Mouse (Mus musculus): Measurements from ENCODE around the gene Thoc7. TPM values are rescaled to one million over a fixed set of nuclear protein-coding genes. Genes with fewer than 3 reads are reported as not detected.
A peak's percentile ranks its signal among the peaks of the same experiment; 100 is the strongest.
"Not testable (repeated sequence)": the region's sequence is repeated elsewhere in the genome, so short reads cannot be mapped to it uniquely, and the experiment has no call there.

Thoc7 gene
- total and polyA plus RNA-seq, 2 experiments from 2014 or later: 90.7 to 189 TPM

- no peaks in the 10 kb centered on the region for H3K36me3 ChIP-seq (ENCODE audit: insufficient read depth)
- H3K4me1 ChIP-seq (ENCODE audit: insufficient read depth): peaks cover 8% of the 10 kb centered on the region; the same call in 1 of the 2 replicates
- no peaks in the 10 kb centered on the region for H3K27me3 ChIP-seq (ENCODE audit: insufficient read depth, low read length)
- no peak overlapping the region for H3K9ac ChIP-seq
- no peak overlapping the region for H3K4me2 ChIP-seq (ENCODE audit: low read depth)
- no peak overlapping the region for H3K4me3 ChIP-seq (ENCODE audit: low read depth, low read length)
- TF ChIP-seq CTCF (IDR thresholded peaks at IDR 0.05; ENCODE audit: low read depth): no peak
- no peaks in the 10 kb centered on the region for H3K9me3 ChIP-seq (ENCODE audit: low read length)
- 78% methylated on average over 1 of the region's 1 CpGs for WGBS
- ATAC-seq (no peak), DNase-seq (no peak)
- no peak overlapping the region for H3K27ac ChIP-seq (ENCODE audit: low read depth, low read length)
Observed at GRCm38 (mm10) chr14:13963527-13963926, 1.9 kb upstream of the Thoc7 start.

DNA sequence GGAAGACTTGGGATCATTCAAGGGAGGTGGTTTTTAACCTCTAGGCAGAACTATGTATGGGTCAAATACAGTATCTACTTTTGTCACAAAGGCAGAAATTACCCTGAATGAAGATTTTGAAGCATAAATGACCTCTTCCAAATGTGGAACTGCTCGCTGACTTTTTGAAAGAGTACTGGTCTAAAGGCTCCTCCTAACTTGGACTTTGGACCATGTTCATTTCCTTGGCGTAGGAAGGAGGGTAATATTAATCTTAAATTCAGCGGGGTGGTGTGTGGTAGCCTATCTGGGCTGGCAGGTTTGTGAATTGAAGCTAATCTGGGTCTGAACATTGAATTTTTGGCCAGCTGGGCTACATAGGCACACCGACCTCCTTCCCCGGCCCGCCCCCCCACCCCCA is 824 bp upstream of the Thoc7 start:
- H3K9me3 ChIP-seq (ENCODE audit: low read length): no peaks in the 10 kb centered on the region
- no peak overlapping the region for H3K4me3 ChIP-seq (ENCODE audit: low read depth, low read length)
- no peak for TF ChIP-seq CTCF (IDR thresholded peaks at IDR 0.05; ENCODE audit: low read depth)
- no peaks in the 10 kb centered on the region for H3K27me3 ChIP-seq (ENCODE audit: insufficient read depth, low read length)
- H3K4me1 ChIP-seq (ENCODE audit: insufficient read depth): peaks cover 8% of the 10 kb centered on the region; the same call in 1 of the 2 replicates
- DNase-seq (no peak), ATAC-seq (no peak)
- no peak overlapping the region for H3K9ac ChIP-seq
- no peak overlapping the region for H3K4me2 ChIP-seq (ENCODE audit: low read depth)
- no peak overlapping the region for H3K27ac ChIP-seq (ENCODE audit: low read depth, low read length)
- whole genome bisulfite sequencing: 85% methylated on average over 6 of the region's 6 CpGs
- H3K36me3 ChIP-seq (ENCODE audit: insufficient read depth): no peaks in the 10 kb centered on the region

DNA sequence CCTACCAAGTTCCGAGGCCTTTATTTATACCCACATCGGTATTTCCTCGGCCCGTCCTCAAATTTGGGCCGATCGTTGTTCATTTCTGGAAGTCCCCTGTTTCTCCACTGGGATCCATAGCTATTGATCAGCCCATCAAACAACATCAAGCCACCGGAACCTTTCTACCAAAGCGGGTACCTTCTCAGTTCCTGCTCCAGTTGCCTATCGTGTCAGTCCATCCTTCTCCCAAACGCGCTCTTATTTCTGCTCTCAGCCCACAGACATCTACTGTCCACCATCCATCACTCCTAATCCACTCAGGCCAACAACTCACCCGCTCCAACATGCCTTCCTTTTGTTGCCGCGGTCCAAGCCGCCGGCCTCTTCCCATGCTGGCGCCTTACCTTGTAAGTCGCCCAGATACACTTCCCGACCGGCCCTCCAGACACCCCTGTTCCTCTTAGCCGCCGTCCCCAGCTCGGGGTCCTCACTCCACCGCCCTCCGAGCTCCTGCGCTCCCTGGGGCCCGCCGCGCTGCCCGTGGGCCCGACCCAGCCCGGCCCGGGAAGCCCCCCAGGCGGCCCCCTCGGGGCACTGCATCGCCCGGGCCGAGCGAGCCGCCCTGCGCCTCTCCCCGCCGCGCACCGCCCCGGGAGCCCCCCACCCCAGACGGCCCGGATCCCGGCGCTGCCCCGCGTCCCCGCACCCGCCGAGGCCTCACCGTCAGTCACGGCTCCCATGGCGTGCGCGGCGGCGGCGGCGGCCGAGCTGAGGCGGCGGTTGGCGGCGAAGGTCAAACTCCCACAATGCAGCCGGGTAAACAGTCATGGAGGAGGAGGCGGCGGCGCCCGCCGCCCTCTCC is 948 bp downstream of the Thoc7 start:
- TF ChIP-seq CTCF (IDR thresholded peaks at IDR 0.05; ENCODE audit: low read depth): 0 out of 2 replicates have a peak, but pooled peaks have one; percentile 3
- no peaks in the 10 kb centered on the region for H3K9me3 ChIP-seq (ENCODE audit: low read length)
- peak overlapping the region; percentile 98 for H3K9ac ChIP-seq
- DNase-seq (peak; percentile 70), ATAC-seq (peak; percentile 91)
- H3K27me3 ChIP-seq (ENCODE audit: insufficient read depth, low read length): no peaks in the 10 kb centered on the region
- 4% methylated on average over 59 of the region's 75 CpGs for WGBS
- 0 out of 2 replicates have a peak, but pooled peaks cover 2% of the 10 kb centered on the region for H3K36me3 ChIP-seq (ENCODE audit: insufficient read depth)
- peak overlapping the region; percentile 86 for H3K27ac ChIP-seq (ENCODE audit: low read depth, low read length)
- H3K4me1 ChIP-seq (ENCODE audit: insufficient read depth): peaks cover 8% of the 10 kb centered on the region; the same call in 1 of the 2 replicates
- H3K4me3 ChIP-seq (ENCODE audit: low read depth, low read length): peak overlapping the region; percentile 82
- peak overlapping the region; percentile 83 for H3K4me2 ChIP-seq (ENCODE audit: low read depth)

DNA sequence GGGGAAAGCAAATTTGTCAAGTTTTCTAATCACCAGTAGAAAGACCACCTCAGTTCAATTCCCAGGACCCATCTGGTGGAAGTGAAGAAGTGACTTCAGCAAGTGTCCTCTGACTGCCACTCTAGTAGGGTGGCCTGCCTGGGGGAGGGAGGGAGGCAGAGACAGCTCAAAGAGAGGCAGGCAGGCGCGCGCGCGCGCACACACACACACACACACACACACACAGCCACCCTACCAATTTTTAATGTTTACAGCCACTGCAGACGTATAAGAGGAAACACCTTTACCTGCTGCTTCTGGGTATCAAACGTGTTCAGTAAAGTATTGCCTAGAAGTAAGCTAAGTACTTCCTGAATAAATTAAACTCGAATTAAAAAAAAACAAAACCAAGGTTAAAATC is 1.6 kb downstream of the Thoc7 start:
- ATAC-seq (peak; percentile 32; the same call in 1 of the 2 replicates), DNase-seq (peak; percentile 52)
- peak overlapping the region; percentile 82 for H3K4me3 ChIP-seq (ENCODE audit: low read depth, low read length)
- TF ChIP-seq CTCF (IDR thresholded peaks at IDR 0.05; ENCODE audit: low read depth): no peak
- whole genome bisulfite sequencing: under 1% methylated on average over 9 of the region's 9 CpGs
- H3K4me1 ChIP-seq (ENCODE audit: insufficient read depth): peaks cover 8% of the 10 kb centered on the region; the same call in 1 of the 2 replicates
- H3K27ac ChIP-seq (ENCODE audit: low read depth, low read length): peak overlapping the region; percentile 86; the same call in 1 of the 2 replicates
- H3K9me3 ChIP-seq (ENCODE audit: low read length): no peaks in the 10 kb centered on the region
- peak overlapping the region; percentile 83 for H3K4me2 ChIP-seq (ENCODE audit: low read depth)
- H3K36me3 ChIP-seq (ENCODE audit: insufficient read depth): 0 out of 2 replicates have a peak, but pooled peaks cover 5% of the 10 kb centered on the region
- H3K9ac ChIP-seq: peak overlapping the region; percentile 98
- no peaks in the 10 kb centered on the region for H3K27me3 ChIP-seq (ENCODE audit: insufficient read depth, low read length)

- not testable (repeated sequence) for H3K27ac ChIP-seq (ENCODE audit: low read depth, low read length); ATAC-seq; DNase-seq; H3K27me3 ChIP-seq (ENCODE audit: insufficient read depth, low read length); H3K4me1 ChIP-seq (ENCODE audit: insufficient read depth); H3K9me3 ChIP-seq (ENCODE audit: low read length); H3K4me3 ChIP-seq (ENCODE audit: low read depth, low read length); H3K4me2 ChIP-seq (ENCODE audit: low read depth); H3K9ac ChIP-seq
- H3K36me3 ChIP-seq (ENCODE audit: insufficient read depth): peaks cover 44% of the 10 kb centered on the region
- 96% methylated on average over 3 of the region's 3 CpGs for WGBS
Observed at GRCm38 (mm10) chr14:13952151-13952550, 9.5 kb downstream of the Thoc7 start.

GRCm38 (mm10) chr14:13950401-13950800 is 11.3 kb downstream of the Thoc7 start:
- peak; percentile 66 for TF ChIP-seq CTCF (IDR thresholded peaks at IDR 0.05; ENCODE audit: low read depth)
- Histone ChIP-seq H3K36me3 (ENCODE audit: insufficient read depth) (peaks cover 43% of the 10 kb centered on the region), H3K9ac (no peak overlapping the region), H3K27me3 (ENCODE audit: insufficient read depth, low read length) (no peaks in the 10 kb centered on the region), H3K4me1 (ENCODE audit: insufficient read depth) (no peaks in the 10 kb centered on the region), H3K9me3 (ENCODE audit: low read length) (no peaks in the 10 kb centered on the region), H3K27ac (ENCODE audit: low read depth, low read length) (no peak overlapping the region), H3K4me2 (ENCODE audit: low read depth) (no peak overlapping the region), H3K4me3 (ENCODE audit: low read depth, low read length) (no peak overlapping the region)
- DNase-seq: peak; percentile 62
- peak; percentile 75 for ATAC-seq

- peak; percentile 17 for DNase-seq
- no peak for TF ChIP-seq CTCF (IDR thresholded peaks at IDR 0.05; ENCODE audit: low read depth)
- Histone ChIP-seq H3K4me2 (ENCODE audit: low read depth) (no peak overlapping the region), H3K9ac (no peak overlapping the region), H3K4me1 (ENCODE audit: insufficient read depth) (no peaks in the 10 kb centered on the region), H3K36me3 (ENCODE audit: insufficient read depth) (peaks cover 43% of the 10 kb centered on the region), H3K27me3 (ENCODE audit: insufficient read depth, low read length) (no peaks in the 10 kb centered on the region), H3K27ac (ENCODE audit: low read depth, low read length) (peak overlapping the region; percentile 40; the same call in 1 of the 2 replicates), H3K4me3 (ENCODE audit: low read depth, low read length) (no peak overlapping the region), H3K9me3 (ENCODE audit: low read length) (no peaks in the 10 kb centered on the region)
- ATAC-seq: peak; percentile 81
- WGBS: 71% methylated on average over 7 of the region's 7 CpGs
Observed at GRCm38 (mm10) chr14:13948345-13948744, 13.3 kb downstream of the Thoc7 start.
